Mouse (Mus musculus) heart, postnatal 0 days (tissue): ENCODE measurements around the gene Zmiz2. TPM values are rescaled to one million over a fixed set of nuclear protein-coding genes. Genes with fewer than 3 reads are reported as not detected.

Source experiments
- ATAC-seq: fragments of 200-750 bp; cut with Nextera tagmentation; 2 replicates; pipeline ENCODE4 v1.8.0; 2017; ENCODE audit warnings: low read depth, moderate number of reproducible peaks, moderate library complexity; ENCODE audit not compliant: insufficient read depth
- DNase-seq: peaks from one replicate; pipeline ENCODE4 v3.0.0-alpha.2; 2016; ENCODE audit warnings: low spot score
- H3K27ac ChIP-seq: fragments of 300-500 bp; sonication (generic); 2 replicates; pipeline ENCODE4 v1.5.1; 2014; ENCODE audit warnings: low read depth, mild to moderate bottlenecking
- H3K27me3 ChIP-seq: fragments of 300-500 bp; sonication (generic); 2 replicates; pipeline ENCODE4 v1.6.1; 2014; ENCODE audit warnings: low read length, mixed read lengths; ENCODE audit not compliant: control insufficient read depth, insufficient read depth
- H3K36me3 ChIP-seq: fragments of 300-500 bp; sonication (generic); replicated peaks from 2 replicates; pipeline ENCODE4 v1.6.1; 2014; ENCODE audit warnings: low read length, mixed read lengths; ENCODE audit not compliant: control insufficient read depth, insufficient read depth
- H3K4me1 ChIP-seq: fragments of 300-500 bp; sonication (generic); 2 replicates; pipeline ENCODE4 v1.6.1; 2014; ENCODE audit warnings: antibody characterized with exemption; ENCODE audit not compliant: control insufficient read depth, insufficient read depth
- H3K4me2 ChIP-seq: fragments of 300-500 bp; sonication (generic); 2 replicates; pipeline ENCODE4 v1.6.1; 2014; ENCODE audit warnings: low read depth, mild to moderate bottlenecking, low read length, moderate library complexity
- H3K4me3 ChIP-seq: fragments of 300-500 bp; sonication (generic); 2 replicates; pipeline ENCODE4 v1.5.1; 2014; ENCODE audit warnings: low read depth, low read length
- H3K9ac ChIP-seq: fragments of 300-500 bp; sonication (generic); replicated peaks from 2 replicates; pipeline ENCODE4 v1.6.1; 2014; ENCODE audit warnings: low read depth, low read length, mixed read lengths
- H3K9me3 ChIP-seq: fragments of 300-500 bp; sonication (generic); replicated peaks from 2 replicates; pipeline ENCODE4 v1.6.1; 2016; ENCODE audit warnings: low read length; ENCODE audit not compliant: control insufficient read depth
- CTCF ChIP-seq: IDR thresholded peaks from 2 replicates; pipeline ENCODE4 v1.5.1; 2016; ENCODE audit warnings: antibody characterized with exemption, control low read depth, low read depth
- EP300 ChIP-seq: IDR thresholded peaks from 2 replicates; pipeline ENCODE4 v1.6.1; 2016; ENCODE audit warnings: antibody characterized with exemption, low read depth
- WGBS: fragments of 180-500 bp; shearing (Covaris S2); extraction: QIAGEN DNeasy Blood & Tissue Kit; methylation state at CpG from one replicate; pipeline ENCODE4 v1.1.7; 2014; 5-methylcytosine and 5-hydroxymethylcytosine counted together
- polyA plus RNA-seq: library from polyadenylated mRNA; unstranded; fragments of >200 nt; fragmentation: Nextera tagmentation; extraction: Ambion mirVana; gene quantifications from 2 replicates; pipeline ENCODE4 v1.2.1, GENCODE M21; 2015
- total RNA-seq: library from RNA; depleted of rRNA; stranded (reverse); fragments of >200 nt; gene quantifications from 2 replicates; pipeline ENCODE4 v1.2.3, GENCODE M21; 2014; ENCODE audit warnings: low replicate concordance; rRNA removed

Zmiz2 gene
- total RNA-seq: 42.3 and 45.4 TPM in 2 replicates
- polyA plus RNA-seq: 6.9 and 7.0 TPM in 2 replicates

GRCm38 (mm10) chr11:6388726-6389413, at the start of gene Zmiz2:
Gene Zmiz2, plus strand, starts transcription at chr11:6389074.
- no peaks in the 10 kb centered on the region for H3K9me3 ChIP-seq
- peaks cover 11% of the 10 kb centered on the region for H3K4me1 ChIP-seq
- no peaks in the 10 kb centered on the region for H3K27me3 ChIP-seq
- DNase-seq: peak; percentile 92
- peak within 1 kb of the TSS; percentile 80 for H3K4me3 ChIP-seq
- peak within 1 kb of the TSS; percentile 78 for H3K9ac ChIP-seq
- H3K36me3 ChIP-seq: 0 out of 2 replicates have a peak, but pooled peaks cover 6% of the 10 kb centered on the region
- TF ChIP-seq CTCF: no peak
- TF ChIP-seq EP300: no peak
- H3K4me2 ChIP-seq: peak within 1 kb of the TSS; percentile 91
- ATAC-seq: peak; percentile 97
- peak within 1 kb of the TSS; percentile 95 for H3K27ac ChIP-seq
- 7% methylated on average over 46 of the region's 60 CpGs for WGBS

GRCm38 (mm10) chr11:6345956-6346355, 42.9 kb upstream of the Zmiz2 start:
- WGBS: 91% methylated on average over 4 of the region's 4 CpGs
- ATAC-seq (no peak), DNase-seq (no peak)
- peaks cover 97% of the 10 kb centered on the region for H3K36me3 ChIP-seq
- H3K4me3 ChIP-seq: no peak overlapping the region
- no peaks in the 10 kb centered on the region for H3K9me3 ChIP-seq
- no peak overlapping the region for H3K27ac ChIP-seq
- no peak overlapping the region for H3K9ac ChIP-seq
- H3K4me2 ChIP-seq: no peak overlapping the region
- no peaks in the 10 kb centered on the region for H3K27me3 ChIP-seq
- H3K4me1 ChIP-seq: no peaks in the 10 kb centered on the region
- no peak for TF ChIP-seq CTCF
- TF ChIP-seq EP300: no peak

GRCm38 (mm10) chr11:6346966-6347365, 41.9 kb upstream of the Zmiz2 start:
- Histone ChIP-seq H3K4me2 (no peak overlapping the region), H3K4me1 (no peaks in the 10 kb centered on the region), H3K9me3 (no peaks in the 10 kb centered on the region), H3K9ac (no peak overlapping the region), H3K36me3 (peaks cover 93% of the 10 kb centered on the region), H3K4me3 (no peak overlapping the region), H3K27ac (no peak overlapping the region), H3K27me3 (no peaks in the 10 kb centered on the region)
- TF ChIP-seq EP300 (no peak), CTCF (no peak)
- DNase-seq: no peak
- no peak for ATAC-seq
- WGBS: 81% methylated on average over 7 of the region's 7 CpGs

GRCm38 (mm10) chr11:6348681-6349200, 40.1 kb upstream of the Zmiz2 start:
- no peaks in the 10 kb centered on the region for H3K9me3 ChIP-seq
- no peak overlapping the region for H3K27ac ChIP-seq
- peaks cover 95% of the 10 kb centered on the region for H3K36me3 ChIP-seq
- no peaks in the 10 kb centered on the region for H3K4me1 ChIP-seq
- ATAC-seq (no peak), DNase-seq (no peak)
- TF ChIP-seq CTCF: no peak
- no peak overlapping the region for H3K9ac ChIP-seq
- 80% methylated on average over 11 of the region's 11 CpGs for WGBS
- H3K27me3 ChIP-seq: no peaks in the 10 kb centered on the region
- H3K4me2 ChIP-seq: no peak overlapping the region
- H3K4me3 ChIP-seq: no peak overlapping the region

- Histone ChIP-seq H3K4me3 (no peak overlapping the region), H3K9me3 (no peaks in the 10 kb centered on the region), H3K27ac (no peak overlapping the region), H3K27me3 (no peaks in the 10 kb centered on the region), H3K9ac (no peak overlapping the region), H3K36me3 (peaks cover 95% of the 10 kb centered on the region), H3K4me1 (no peaks in the 10 kb centered on the region), H3K4me2 (no peak overlapping the region)
- no peak for TF ChIP-seq CTCF
- WGBS: 94% methylated on average over 5 of the region's 5 CpGs
- ATAC-seq: no peak
- DNase-seq: no peak
Measured at GRCm38 (mm10) chr11:6349586-6349985, 39.3 kb upstream of the Zmiz2 start.

- Histone ChIP-seq H3K9ac (no peak overlapping the region), H3K36me3 (peaks cover 70% of the 10 kb centered on the region), H3K4me2 (no peak overlapping the region), H3K27me3 (no peaks in the 10 kb centered on the region), H3K9me3 (no peaks in the 10 kb centered on the region), H3K27ac (no peak overlapping the region), H3K4me1 (no peaks in the 10 kb centered on the region), H3K4me3 (no peak overlapping the region)
- DNase-seq: no peak
- WGBS: 89% methylated on average over 4 of the region's 4 CpGs
- ATAC-seq: no peak
- TF ChIP-seq EP300 (no peak), CTCF (no peak)
Measured at GRCm38 (mm10) chr11:6355106-6355505, 33.8 kb upstream of the Zmiz2 start.
